Mouse (Mus musculus) heart, postnatal 0 days (tissue): ENCODE measurements around the gene N4bp2.

ENCODE experiments used
- CTCF ChIP-seq: IDR thresholded peaks from 2 replicates; pipeline ENCODE4 v1.5.1; 2016; ENCODE audit warnings: antibody characterized with exemption, control low read depth, low read depth
- EP300 ChIP-seq: IDR thresholded peaks from 2 replicates; pipeline ENCODE4 v1.6.1; 2016; ENCODE audit warnings: antibody characterized with exemption, low read depth

DNA sequence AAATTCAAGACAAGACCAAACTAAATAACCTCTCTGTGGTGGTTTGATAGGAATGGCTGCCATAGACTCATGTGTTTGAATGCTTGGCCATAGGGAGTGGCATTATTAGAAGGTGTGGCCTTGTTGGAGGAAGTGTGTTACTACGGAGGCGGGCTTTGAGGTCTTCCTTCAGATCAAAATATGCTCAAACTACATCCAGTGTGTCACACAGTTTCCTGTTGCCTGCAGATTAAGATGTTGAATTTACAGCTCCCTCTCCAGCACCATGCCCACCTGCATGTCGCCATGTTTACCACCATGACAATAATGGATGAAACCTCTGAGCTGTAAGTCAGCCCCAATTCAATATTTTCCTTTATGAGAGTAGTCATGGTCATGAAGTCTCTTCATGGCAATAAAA, 24.0 kb upstream of the N4bp2 start:
- no peak for TF ChIP-seq EP300
- no peak for TF ChIP-seq CTCF
